Mouse (Mus musculus): Measurements from ENCODE around the gene Epb41.

Epb41 gene

GRCm38 (mm10) chr4:132043726-132044125 is 31.4 kb downstream of the Epb41 start:
- no peak for DNase-seq (ENCODE audit: low spot score in 2 of 2)

- DNase-seq (ENCODE audit: low spot score in 2 of 2) = peak; percentile 19 to 24
Measured at GRCm38 (mm10) chr4:132041471-132042332, 33.4 kb downstream of the Epb41 start.

GRCm38 (mm10) chr4:132039975-132040645 is 35.0 kb downstream of the Epb41 start:
- DNase-seq (ENCODE audit: low spot score in 2 of 2) = peak; percentile 83 to 85

GRCm38 (mm10) chr4:132039521-132039920 is 35.6 kb downstream of the Epb41 start:
- peak; percentile 15 to 17 for DNase-seq (ENCODE audit: low spot score in 2 of 2)

- no peak for DNase-seq (ENCODE audit: low spot score in 2 of 2)
Measured at GRCm38 (mm10) chr4:132038809-132039208, 36.3 kb downstream of the Epb41 start.

GRCm38 (mm10) chr4:132037991-132038390 is 37.1 kb downstream of the Epb41 start:
- DNase-seq (ENCODE audit: low spot score in 2 of 2) = no peak

GRCm38 (mm10) chr4:132037137-132037536 is 38.0 kb downstream of the Epb41 start:
- DNase-seq (ENCODE audit: low spot score in 2 of 2) = no peak

- no peak for DNase-seq (ENCODE audit: low spot score in 2 of 2)
Measured at GRCm38 (mm10) chr4:132034242-132034641, 40.9 kb downstream of the Epb41 start.

- DNase-seq (ENCODE audit: low spot score in 2 of 2) = peak; percentile 12 to 23
Measured at GRCm38 (mm10) chr4:132033183-132033582, 41.9 kb downstream of the Epb41 start.

GRCm38 (mm10) chr4:132029851-132030741 is 45.0 kb downstream of the Epb41 start:
- DNase-seq (ENCODE audit: low spot score in 2 of 2) = no peak

GRCm38 (mm10) chr4:132027806-132028205 is 47.3 kb downstream of the Epb41 start:
- DNase-seq (ENCODE audit: low spot score in 2 of 2) = no peak

GRCm38 (mm10) chr4:132027167-132027566 is 48.0 kb downstream of the Epb41 start:
- DNase-seq (ENCODE audit: low spot score in 2 of 2) = no peak

- no peak for DNase-seq (ENCODE audit: low spot score in 2 of 2)
Measured at GRCm38 (mm10) chr4:132025738-132026527, 49.2 kb downstream of the Epb41 start.

- DNase-seq (ENCODE audit: low spot score in 2 of 2) = no peak
Measured at GRCm38 (mm10) chr4:132025264-132025663, 49.9 kb downstream of the Epb41 start.

GRCm38 (mm10) chr4:132023816-132024215 is 51.3 kb downstream of the Epb41 start:
- DNase-seq (ENCODE audit: low spot score in 2 of 2) = peak in 1 of 2 experiments; percentile 26

GRCm38 (mm10) chr4:132022639-132023038 is 52.5 kb downstream of the Epb41 start:
- no peak for DNase-seq (ENCODE audit: low spot score in 2 of 2)

GRCm38 (mm10) chr4:132021883-132022282 is 53.2 kb downstream of the Epb41 start:
- DNase-seq (ENCODE audit: low spot score in 2 of 2) = no peak

- no peak for DNase-seq (ENCODE audit: low spot score in 2 of 2)
Measured at GRCm38 (mm10) chr4:132018547-132018946, 56.6 kb downstream of the Epb41 start.

GRCm38 (mm10) chr4:132015374-132015773 is 59.7 kb downstream of the Epb41 start:
- DNase-seq (ENCODE audit: low spot score in 2 of 2) = no peak

GRCm38 (mm10) chr4:132011619-132012018 is 63.5 kb downstream of the Epb41 start:
- no peak for DNase-seq (ENCODE audit: low spot score in 2 of 2)

- no peak for DNase-seq (ENCODE audit: low spot score in 2 of 2)
Measured at GRCm38 (mm10) chr4:132010416-132010815, 64.7 kb downstream of the Epb41 start.

All from natural killer cell, adult 2 months (primary cell).